Mouse (Mus musculus): ENCODE data around the gene Ndufa5.

- TF ChIP-seq CTCF (IDR thresholded peaks at IDR 0.05; ENCODE audit: extremely low read depth, insufficient read length, insufficient replicate concordance, low read depth, low read length), result no peak
- no peak for TF ChIP-seq POLR2A (IDR thresholded peaks at IDR 0.05; ENCODE audit: low read depth, low read length)
Measured at GRCm38 (mm10) chr6:24549801-24550200, 22.0 kb upstream of the Ndufa5 start.

All from small intestine, adult 2 months (tissue).